Mouse (Mus musculus) retina, postnatal 1 day (tissue): ENCODE results near the gene Phlpp2.
"Not testable (repeated sequence)": the region's sequence is repeated elsewhere in the genome, so short reads cannot be mapped to it uniquely, and the experiment has no call there.

Experiments used
- DNase-seq: peaks from one replicate; pipeline ENCODE4 v3.0.0-alpha.2; 2012

Phlpp2 gene

DNA sequence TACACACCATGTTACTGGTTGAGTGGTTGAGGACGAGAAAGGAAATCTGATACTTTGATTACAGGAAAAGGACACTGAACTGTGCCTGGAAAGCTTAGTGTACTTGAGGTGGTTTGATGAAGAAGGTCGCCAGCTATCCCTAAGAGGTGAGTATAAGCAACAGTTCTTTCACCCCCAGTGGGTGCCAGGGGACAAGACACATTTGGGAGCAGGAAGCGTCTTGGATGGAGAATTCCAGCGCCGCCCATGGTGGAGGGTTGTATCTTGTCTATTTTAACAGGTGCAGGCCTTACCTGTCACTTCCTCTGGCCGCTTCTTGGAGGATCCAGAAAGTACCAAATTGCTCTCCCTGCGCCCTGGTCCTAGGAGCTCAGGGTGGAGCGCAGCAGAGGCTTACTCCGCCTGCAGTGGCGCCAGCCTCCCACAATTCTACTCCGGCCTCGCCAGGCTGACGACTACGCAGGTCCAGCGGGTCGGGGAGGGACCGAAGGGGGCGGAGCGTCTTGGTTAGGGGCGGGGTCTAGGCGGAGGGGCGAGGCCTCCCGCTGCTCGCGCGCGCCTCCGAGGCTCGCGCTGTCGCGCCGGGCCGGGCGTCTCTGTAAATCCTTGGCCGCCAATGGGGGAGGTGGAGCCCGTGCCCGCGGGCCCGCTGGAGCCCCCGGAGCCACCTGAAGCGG lies at the start of gene Phlpp2:
Gene Phlpp2, plus strand, starts transcription at position 540 of the 677 bp plus-strand sequence.
- DNase-seq = peak; percentile 95

DNA sequence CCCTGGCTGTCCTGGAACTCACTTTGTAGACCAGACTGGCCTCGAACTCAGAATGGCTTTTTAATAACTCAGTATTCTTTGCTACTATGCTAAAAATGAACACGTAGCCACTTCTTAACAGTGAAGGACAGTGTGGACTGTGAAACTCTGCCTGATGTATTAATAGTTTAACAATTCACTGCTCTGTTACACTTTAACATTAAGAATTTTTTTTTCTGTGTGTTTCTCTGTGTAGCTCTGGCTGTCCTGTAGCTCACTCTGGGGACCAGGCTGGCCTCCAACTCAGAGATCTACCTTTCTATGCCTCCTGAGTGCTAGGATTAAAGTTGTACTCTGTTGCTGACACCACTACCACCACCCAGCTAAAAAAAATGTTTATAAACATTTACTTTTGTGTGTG lies 44.8 kb upstream of the Phlpp2 start:
- no peak for DNase-seq

DNA sequence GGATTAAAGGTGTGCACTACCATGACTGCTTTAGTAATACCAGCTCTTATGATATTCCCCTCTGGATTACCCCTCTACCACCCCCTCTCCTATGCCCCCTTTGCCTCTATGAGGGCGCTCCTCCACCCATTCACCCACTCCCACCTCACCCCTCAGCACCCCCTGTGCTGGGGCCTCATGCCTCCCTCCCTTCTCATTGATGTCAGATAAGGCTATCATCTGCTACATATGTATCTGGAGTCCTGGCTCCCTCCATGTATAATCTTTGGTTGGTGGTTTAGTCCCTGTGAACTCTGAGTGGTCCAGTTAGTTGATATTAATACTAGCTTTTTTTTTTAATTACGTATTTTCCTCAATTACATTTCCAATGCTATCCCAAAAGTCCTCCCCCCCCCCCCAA lies 28.5 kb upstream of the Phlpp2 start:
- no peak for DNase-seq

DNA sequence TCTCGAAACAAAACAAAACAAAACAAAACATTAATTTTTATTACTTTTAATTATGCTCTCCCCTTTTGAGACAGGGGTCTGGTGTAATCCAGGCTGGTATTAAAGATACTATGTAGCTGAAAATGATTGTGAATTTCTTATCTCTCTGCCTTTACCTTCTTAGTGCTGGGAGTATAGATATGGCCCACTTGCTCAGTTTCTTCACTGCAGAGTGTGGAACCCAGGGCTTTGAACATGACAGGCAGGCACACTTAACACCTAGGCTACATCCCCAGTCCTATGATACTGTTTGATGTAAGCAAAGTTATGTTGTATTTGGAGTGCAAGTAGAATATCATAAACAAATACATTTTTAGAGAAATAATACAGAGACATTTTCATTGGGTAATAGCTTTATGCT lies 25.9 kb upstream of the Phlpp2 start:
- no peak for DNase-seq

DNA sequence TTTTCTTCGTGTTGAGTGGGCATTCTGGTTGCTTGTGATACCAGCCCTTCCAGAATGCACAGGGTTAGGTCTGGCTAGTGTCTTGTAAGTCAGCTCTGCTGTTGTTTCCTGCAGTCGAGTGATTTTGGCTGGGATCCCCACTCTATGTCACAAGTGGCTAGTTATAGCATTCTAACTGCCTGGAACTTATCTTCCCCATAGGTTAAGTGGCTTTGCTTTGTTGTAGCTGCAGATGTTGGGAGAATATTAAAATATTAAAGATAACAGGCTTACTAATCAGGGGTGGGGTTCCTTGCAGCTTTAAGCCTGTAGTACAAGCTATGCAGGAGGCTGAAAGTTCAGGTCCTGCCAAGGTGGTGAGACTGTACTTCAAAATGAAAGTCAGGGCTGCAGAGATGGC lies 20.5 kb upstream of the Phlpp2 start:
- DNase-seq = no peak

DNA sequence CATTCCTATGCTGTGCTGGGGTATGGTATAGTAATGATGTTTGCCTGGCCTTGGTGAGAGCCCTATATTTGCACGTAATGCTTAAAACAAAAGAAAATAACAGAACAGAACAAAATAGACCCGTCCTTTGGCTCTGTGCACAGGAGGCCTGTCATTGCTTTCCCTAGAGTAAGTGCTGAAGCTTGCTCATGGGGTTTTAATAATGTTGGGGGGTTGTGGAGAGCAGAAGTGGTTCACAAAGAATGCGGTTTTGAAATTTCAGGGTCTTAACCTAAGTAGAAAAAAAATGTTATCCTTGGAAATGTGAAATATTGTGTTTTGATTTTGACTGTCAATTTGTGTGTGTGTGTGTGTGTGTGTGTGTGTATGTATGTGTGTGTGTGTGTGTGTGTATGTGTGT lies 19.4 kb upstream of the Phlpp2 start:
- DNase-seq = no peak

DNA sequence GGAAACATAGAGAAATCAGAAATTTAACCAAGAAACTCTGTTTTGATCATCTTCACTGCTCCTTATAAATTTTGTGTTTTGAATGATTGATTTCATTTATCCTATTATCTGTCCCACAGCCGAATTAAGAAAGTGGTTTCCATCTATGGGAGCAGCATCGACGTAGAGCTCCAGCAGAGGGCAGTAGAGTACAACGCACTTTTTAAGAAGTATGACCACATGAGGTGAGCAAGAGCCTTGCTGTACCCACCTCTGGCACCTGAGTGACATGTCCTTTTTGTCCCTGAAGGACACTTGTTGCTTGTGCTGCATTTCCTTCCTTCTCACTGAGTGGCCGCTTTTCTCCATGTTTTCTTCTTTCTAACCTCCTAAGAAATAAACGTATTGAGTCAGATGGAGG lies 14.9 kb upstream of the Phlpp2 start:
- DNase-seq = peak; percentile 80

DNA sequence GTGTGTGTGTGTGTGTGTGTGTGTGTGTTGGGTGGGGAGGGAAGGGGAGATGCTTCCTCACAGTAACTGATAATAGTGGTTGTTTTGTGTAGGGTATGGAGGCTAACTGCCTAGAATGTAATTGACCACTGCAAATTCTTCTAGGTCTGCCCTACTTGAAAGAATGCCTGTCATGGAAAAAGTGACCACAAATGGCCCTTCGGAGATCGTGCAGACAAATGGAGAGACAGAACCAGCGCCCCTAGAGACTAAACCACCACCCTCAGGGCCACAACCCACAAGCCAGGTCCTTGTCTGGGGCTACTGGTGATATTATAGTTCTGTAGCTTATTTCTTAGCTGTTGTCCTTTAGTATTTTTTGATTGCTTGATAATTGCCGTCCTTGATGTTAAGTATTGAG lies 13.8 kb upstream of the Phlpp2 start:
- no peak for DNase-seq

DNA sequence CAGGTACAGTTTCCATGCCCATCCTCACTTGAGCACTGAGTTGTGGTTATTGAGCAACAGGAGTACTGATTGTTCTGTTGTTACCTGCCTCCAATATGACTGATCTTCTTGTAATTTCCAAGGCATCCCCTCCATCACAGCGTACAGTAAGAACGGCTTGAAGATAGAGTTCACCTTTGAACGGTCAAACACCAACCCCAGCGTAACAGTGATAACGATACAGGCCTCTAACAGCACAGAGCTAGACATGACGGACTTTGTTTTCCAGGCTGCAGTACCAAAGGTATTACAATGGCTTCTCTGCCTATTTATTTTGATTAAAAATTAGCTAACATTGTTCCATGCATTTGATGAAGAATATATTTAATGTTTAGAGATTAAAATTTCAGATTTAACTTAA lies 12.9 kb upstream of the Phlpp2 start:
- DNase-seq = no peak

DNA sequence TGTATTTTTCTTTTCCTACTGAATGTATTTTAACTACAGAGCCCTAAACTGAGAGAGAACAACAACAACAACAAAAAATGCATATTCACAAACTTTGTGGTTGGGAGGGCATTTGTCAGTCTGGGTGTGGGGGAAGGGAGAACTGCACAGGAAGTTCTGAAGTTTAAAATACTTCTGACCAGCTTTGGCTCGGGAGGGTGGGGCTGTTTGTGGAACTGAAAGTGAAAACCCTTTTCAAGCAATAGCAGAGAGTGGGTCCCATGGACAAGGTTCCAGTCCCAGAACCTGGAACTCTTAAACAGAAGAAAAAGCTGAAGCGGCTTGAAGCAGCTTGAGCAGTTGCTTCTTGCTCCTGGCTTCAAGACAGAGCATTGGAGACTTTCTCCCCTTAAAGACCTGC lies 4.9 kb upstream of the Phlpp2 start:
- no peak for DNase-seq

DNA sequence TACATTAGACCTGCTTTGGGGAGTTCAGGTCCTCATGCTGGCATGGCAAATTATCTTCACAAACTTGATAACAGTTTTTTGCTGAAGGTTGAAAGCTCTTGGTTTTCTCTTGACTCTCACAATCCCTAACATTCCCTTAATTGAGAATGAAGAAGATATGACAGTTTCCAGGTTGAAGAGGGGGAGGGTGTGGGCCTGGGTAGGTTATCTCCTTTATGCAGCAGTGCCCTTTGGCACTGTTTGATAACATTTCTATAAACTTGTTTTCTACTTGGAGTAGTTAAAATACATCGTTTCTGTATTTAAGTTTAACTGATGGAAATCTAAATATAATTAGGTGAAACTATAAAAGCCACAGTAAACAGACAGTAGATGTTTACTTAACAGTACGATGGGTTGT lies 3.5 kb upstream of the Phlpp2 start:
- DNase-seq = no peak

DNA sequence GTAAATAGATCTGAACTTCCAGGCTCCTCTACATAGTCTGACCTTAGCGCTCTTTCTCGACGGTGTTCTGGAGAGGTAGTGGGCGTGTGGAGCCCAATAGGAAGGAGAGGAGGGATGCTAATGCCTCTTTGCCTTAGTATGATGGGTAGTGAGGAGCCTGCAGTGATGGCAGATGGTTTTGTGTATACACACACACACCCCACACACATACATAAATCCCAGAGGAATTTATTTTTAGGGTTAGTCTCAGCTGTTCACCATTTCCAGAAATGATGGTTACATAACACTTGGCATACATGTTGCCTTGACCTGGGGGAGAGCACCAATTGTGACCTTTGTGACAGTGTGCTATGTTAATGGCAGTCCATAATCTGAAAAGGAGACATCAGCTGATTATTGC lies 2.8 kb upstream of the Phlpp2 start:
- no peak for DNase-seq

DNA sequence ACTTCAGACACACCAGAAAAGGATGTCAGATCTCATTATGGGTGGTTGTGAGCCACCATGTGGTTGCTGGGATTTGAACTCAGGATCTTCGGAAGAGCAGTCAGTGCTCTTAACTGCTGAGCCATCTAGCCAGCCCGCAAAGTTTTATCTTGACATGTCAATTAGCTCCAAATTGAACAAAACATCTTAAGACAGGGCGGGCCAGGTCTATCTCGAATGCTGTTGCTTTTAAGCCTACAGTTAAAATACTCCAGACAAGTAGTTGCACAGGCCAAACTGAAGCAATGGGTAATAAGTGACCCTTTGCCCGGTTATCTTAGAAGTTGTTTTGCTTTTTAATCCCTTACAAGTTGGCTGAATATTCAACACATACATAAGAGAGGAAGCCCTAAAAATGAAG lies 1.7 kb upstream of the Phlpp2 start:
- no peak for DNase-seq

DNA sequence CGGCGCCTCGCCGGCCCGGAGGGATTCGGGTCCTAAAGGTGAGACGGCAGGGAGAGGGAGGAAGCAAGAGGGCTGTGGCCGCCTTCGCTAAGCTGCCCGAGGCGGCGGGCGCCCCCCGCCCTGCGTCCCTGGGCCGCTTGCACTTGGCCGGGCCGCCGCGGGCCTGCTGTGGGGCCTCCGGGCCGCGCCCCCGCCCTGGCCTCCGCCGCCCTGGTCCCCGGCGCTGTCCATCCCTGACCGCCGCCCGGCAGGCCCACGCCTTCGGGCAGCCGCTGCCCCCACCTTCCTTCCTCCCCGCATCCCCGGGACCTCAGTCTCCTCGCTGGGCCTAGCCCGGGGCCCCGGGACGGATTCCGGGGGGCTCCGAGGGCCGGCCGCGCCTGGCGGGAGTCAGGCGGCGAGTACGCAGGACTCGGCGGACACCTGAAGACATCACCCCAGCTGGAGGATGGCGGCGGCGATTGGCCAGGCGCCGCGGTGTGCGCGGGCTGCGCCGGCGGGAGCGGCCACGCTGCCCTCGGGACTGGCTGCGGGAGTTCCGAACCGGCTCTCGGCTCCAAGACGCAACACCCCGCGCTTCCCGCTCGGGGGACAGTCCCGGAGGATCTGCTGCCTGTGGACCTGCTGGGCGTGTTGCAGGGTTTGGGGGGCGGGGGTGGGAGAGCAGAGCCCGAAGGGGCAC lies 479 bp downstream of the Phlpp2 start:
- peak; percentile 65 for DNase-seq

DNA sequence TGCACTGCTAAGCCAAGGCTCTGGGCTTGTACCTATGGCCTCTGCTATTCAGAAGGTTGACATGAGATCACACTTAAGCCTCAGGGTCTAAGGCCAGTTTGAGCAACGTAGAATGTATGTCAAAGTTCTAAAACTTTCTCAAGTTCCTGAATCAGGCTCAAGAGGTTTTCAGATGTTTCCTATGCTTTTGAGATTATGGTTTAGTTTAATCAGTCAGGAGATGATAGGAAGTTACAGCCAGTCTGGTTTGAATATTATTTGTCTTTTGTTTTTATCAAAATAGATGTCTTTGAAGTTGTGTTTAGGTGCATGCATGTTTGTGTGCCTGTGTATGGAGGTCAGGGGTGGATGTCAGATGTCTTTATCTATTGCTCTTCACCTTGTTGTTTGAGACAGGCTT lies 2.7 kb downstream of the Phlpp2 start:
- no peak for DNase-seq

DNA sequence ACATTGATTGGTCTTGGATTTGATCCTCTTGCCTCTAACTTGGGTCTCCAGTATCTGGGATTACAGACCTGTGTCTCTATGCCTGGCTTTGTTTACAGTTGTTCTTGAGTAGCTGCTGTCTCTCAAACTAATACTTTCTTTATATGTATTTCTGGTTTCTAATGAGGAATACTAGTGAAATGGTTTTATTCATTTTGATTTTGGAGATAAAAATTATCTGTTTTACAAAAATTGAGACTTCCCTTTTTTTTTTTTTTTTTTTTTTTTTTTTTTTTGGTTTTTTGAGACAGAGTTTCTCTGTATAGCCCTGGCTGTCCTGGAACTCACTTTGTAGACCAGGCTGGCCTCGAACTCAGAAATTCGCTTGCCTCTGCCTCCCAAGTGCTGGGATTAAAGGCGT lies 5.5 kb downstream of the Phlpp2 start:
- not testable (repeated sequence) for DNase-seq

DNA sequence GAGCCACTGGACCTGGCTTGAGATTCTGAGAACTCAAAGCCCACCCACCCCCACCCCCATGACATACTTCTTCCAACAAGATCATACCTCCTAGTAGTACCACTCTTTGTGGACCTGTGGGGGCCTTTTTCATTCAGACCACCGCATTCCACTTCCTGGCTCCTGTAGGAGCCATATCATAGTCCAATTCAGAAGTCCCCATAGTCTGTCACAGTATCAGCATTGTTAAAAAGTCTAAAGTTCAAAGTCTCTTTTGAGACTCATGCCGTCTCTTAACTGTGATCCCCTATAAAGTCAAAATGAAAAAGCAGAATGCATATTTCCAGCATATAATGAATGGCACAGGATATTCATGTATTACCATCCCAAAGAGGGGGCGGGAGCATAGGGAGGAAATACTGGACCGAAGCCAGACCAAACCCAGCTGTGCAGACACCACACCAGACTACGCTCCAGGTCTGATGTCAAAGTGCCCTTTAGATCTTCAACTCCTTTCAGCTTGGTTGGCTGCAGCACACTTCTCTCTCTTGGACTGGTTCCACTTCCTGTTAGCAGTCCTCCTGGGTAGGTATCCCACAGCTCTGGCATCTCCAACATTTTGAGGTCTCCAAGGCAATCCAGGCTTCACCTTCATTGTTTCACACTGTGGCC lies 11.8 kb downstream of the Phlpp2 start:
- no peak for DNase-seq

DNA sequence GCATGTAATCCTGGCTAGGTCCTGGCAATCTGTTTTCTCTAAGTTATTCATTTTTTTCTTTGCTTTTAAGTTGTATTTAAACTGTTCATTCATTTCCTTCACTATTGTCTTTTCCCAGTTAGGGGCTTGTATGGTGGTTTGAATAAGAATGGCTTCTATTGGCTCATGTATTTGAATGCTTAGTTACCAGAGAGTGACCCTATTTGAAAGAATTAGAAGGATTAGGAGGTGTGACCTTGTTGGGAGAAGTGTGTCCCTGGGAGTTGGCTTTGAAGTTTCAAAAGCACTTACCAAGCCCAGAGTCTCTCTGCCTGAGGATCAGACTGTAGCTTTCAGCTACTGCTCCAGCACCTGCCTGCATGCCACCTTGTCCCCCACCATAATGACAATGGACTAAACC lies 17.0 kb downstream of the Phlpp2 start:
- DNase-seq = no peak

DNA sequence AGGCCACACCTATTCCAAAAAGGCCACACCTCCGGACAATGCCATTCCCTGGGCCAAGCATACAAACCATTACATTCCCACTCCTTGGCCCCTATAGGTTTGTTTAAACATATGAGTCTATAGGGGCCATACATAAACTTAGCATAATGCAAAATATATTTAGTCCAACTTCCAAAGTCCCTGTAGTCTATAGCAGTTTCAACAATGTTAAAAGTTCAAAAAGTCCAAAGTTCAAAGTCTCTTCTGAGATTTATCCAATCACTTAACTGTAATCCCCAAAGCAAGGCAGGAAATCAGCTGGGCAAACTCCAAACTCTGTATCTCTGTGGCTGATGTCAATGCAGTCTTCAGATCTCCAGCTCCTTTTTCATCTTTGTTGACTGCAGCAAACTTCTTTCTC lies 20.9 kb downstream of the Phlpp2 start:
- no peak for DNase-seq

DNA sequence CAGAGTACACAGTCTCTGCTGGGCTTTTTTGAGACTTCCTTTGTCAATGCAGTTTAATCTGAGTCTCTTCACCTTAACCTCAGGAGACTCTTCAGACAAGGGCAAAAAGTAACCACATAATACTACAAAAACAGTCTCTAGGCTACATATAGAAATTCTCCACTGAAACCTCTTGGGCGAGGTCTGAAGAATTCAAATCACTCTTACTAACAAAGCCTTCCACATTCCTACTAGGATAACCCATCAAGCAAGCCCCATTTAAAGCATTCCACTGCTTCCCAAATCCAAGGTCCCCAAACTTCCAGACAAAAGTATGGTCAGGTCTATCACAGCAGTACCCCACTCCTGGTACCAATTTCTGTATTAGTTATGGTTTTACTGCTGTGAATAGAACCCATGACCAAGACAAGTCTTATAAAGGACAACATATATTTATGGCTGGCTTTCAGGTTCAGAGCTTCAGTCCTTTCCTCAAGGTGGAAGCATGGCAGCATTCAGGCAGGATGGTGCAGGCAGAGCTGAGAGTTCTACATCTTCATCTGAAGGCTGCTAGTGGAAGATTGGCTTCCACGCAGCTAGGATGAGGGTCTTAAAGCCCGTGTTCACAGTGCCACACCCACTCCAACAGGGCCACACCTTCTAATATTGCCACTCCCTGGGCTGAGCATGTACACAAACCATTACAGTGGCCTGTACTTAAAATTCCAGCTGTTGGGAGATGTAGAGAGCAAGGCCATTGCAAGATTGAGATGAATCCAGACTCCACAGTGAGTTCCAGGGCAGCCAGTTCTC lies 22.6 kb downstream of the Phlpp2 start:
- no peak for DNase-seq

DNA sequence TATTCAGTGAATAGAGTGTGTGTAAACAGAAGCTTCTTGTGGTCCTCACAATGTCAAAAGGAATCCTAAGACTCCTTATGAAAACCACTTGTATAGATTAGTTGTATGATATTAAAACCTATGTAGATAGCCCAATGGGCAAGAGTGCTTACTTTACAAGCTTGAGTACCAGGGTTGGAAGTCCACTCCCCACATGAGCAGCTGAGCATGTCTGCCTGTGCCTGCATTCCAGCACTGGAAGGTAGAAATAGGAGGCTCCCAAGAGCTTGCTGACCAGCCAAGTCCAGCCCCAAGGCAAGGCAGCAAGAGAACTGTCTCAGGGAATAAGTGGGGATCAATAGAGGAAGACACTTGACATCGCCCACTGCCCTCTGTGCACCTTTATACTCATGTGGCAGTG lies 26.3 kb downstream of the Phlpp2 start:
- DNase-seq = no peak

DNA sequence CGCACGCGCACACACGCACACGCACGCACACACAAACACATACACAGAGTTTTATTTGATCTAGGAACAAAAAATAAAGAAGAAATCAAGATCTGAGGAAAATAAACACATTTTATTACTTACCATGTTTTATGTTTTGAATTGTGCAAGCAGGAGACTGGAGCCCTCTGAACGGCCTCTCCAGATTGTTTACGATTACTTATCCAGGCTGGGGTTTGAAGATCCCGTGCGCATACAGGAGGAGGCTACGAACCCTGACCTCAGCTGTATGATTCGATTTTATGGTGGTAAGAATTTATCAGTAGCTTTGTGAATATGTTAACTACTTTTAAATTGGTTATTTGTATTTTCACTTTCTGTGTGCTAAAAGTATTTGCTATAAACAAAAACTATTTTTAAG lies 27.0 kb downstream of the Phlpp2 start:
- no peak for DNase-seq

DNA sequence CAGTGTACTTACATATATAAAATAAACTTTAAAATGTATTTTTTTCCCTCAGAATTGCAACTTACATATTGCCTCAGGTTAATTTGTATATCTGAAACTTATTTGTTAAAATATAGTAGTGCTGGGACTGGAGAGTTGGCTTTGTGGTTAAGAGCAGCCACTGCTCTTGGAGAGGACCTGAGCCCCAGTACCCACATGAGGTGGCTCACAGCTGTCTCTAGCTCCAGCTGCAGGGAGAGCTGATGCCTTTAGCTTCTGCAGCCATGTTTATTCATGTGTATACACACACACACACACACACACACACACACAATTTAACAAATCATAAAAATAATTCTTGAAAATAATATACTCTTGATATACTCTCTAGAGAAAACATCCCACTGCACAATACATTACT lies 34.0 kb downstream of the Phlpp2 start:
- DNase-seq = no peak
